Mouse (Mus musculus) heart, embryonic 11.5 days (tissue): ENCODE results near the gene Pyroxd2. TPM values are rescaled to one million over a fixed set of nuclear protein-coding genes. Genes with fewer than 3 reads are reported as not detected.

ENCODE experiments used
- ATAC-seq: fragments of 200-750 bp; cut with Nextera tagmentation; replicated peaks from 2 replicates; pipeline ENCODE4 v1.8.0; 2017; ENCODE audit warnings: moderate library complexity; ENCODE audit not compliant: insufficient number of reproducible peaks, low FRiP score, low TSS enrichment
- H3K27ac ChIP-seq: fragments of 300-500 bp; sonication (generic); 2 replicates; pipeline ENCODE4 v1.5.1; 2014; ENCODE audit warnings: mild to moderate bottlenecking, low read depth, low read length
- H3K27me3 ChIP-seq: fragments of 300-500 bp; sonication (generic); 2 replicates; pipeline ENCODE4 v1.6.1; 2014; ENCODE audit warnings: mild to moderate bottlenecking, low read length, mixed read lengths; ENCODE audit not compliant: control insufficient read depth, insufficient read depth
- H3K36me3 ChIP-seq: fragments of 300-500 bp; sonication (generic); 2 replicates; pipeline ENCODE4 v1.6.1; 2014; ENCODE audit warnings: mild to moderate bottlenecking, low read length, moderate library complexity, mixed read lengths; ENCODE audit not compliant: control insufficient read depth, insufficient read depth
- H3K4me1 ChIP-seq: fragments of 300-500 bp; sonication (generic); 2 replicates; pipeline ENCODE4 v1.6.1; 2014; ENCODE audit warnings: low read length; ENCODE audit not compliant: control insufficient read depth, insufficient read depth
- H3K4me2 ChIP-seq: fragments of 300-500 bp; sonication (generic); 2 replicates; pipeline ENCODE4 v1.6.1; 2014; ENCODE audit warnings: mild to moderate bottlenecking, moderate library complexity
- H3K4me3 ChIP-seq: fragments of 300-500 bp; sonication (generic); 2 replicates; pipeline ENCODE4 v1.5.1; 2014; ENCODE audit warnings: low read depth, low read length
- H3K9ac ChIP-seq: fragments of 300-500 bp; sonication (generic); 2 replicates; pipeline ENCODE4 v1.6.1; 2014; ENCODE audit warnings: mild to moderate bottlenecking, low read depth, low read length, moderate library complexity
- H3K9me3 ChIP-seq: fragments of 300-500 bp; sonication (generic); replicated peaks from 2 replicates; pipeline ENCODE4 v1.6.1; 2016; ENCODE audit warnings: low read length; ENCODE audit not compliant: control insufficient read depth
- WGBS: fragments of 180-500 bp; shearing (Covaris S2); extraction: QIAGEN DNeasy Blood & Tissue Kit; methylation state at CpG from one replicate; pipeline ENCODE4 v1.1.7; 2014; ENCODE audit not compliant: insufficient replicate concordance; 5-methylcytosine and 5-hydroxymethylcytosine counted together
- polyA plus RNA-seq: library from polyadenylated mRNA; unstranded; fragments of >200 nt; fragmentation: Nextera tagmentation; extraction: Ambion mirVana; gene quantifications from 2 replicates; pipeline ENCODE4 v1.2.1, GENCODE M21; 2014

Gene Pyroxd2
- polyA plus RNA-seq, 1 experiment from 2014 or later: 2.3 TPM

DNA sequence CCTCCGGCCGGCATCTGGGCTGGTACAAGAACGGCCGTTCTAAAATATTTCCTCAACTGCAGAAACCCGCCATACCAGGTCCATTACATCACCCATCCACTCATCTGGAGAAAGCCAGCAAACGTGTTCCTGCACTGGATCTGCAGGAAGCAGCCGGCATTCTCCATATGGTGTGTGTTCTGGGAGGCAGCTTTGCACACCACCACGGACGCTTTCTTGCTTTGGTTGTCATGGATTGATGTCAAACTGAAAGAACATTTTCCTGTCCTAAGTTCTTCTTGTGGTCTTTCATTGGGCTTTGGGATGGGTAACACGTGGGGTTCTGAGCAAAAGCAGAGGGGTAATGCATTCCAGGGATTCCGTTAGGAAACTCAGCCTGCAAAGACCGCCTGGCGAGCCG is 10.7 kb downstream of the Pyroxd2 start:
- Histone ChIP-seq H3K27me3 (no peaks in the 10 kb centered on the region; the same call in 1 of the 2 replicates), H3K4me1 (peaks cover 25% of the 10 kb centered on the region), H3K27ac (no peak overlapping the region), H3K9me3 (no peaks in the 10 kb centered on the region), H3K36me3 (no peaks in the 10 kb centered on the region), H3K4me2 (no peak overlapping the region), H3K9ac (no peak overlapping the region), H3K4me3 (no peak overlapping the region)
- WGBS: 47% methylated on average over 14 of the region's 14 CpGs
- ATAC-seq: no peak

GRCm38 (mm10) chr19:42740163-42740899 is 12.2 kb downstream of the Pyroxd2 start:
- H3K9ac ChIP-seq: no peak overlapping the region
- H3K9me3 ChIP-seq: no peaks in the 10 kb centered on the region
- H3K4me3 ChIP-seq: no peak overlapping the region
- no peaks in the 10 kb centered on the region; the same call in 1 of the 2 replicates for H3K27me3 ChIP-seq
- ATAC-seq: no peak
- H3K4me1 ChIP-seq: peaks cover 25% of the 10 kb centered on the region
- WGBS: 80% methylated on average over 8 of the region's 8 CpGs
- H3K27ac ChIP-seq: no peak overlapping the region
- no peaks in the 10 kb centered on the region for H3K36me3 ChIP-seq
- no peak overlapping the region for H3K4me2 ChIP-seq

- ATAC-seq: no peak
- WGBS: 73% methylated on average over 6 of the region's 6 CpGs
- Histone ChIP-seq H3K4me3 (no peak overlapping the region), H3K36me3 (no peaks in the 10 kb centered on the region), H3K9ac (no peak overlapping the region), H3K4me1 (peaks cover 21% of the 10 kb centered on the region), H3K9me3 (no peaks in the 10 kb centered on the region), H3K27ac (no peak overlapping the region), H3K4me2 (no peak overlapping the region), H3K27me3 (no peaks in the 10 kb centered on the region; the same call in 1 of the 2 replicates)
Measured at GRCm38 (mm10) chr19:42739734-42740133, 12.8 kb downstream of the Pyroxd2 start.

- Histone ChIP-seq H3K4me2 (no peak overlapping the region), H3K27me3 (no peaks in the 10 kb centered on the region; the same call in 1 of the 2 replicates), H3K9ac (no peak overlapping the region), H3K27ac (no peak overlapping the region), H3K4me1 (peaks cover 12% of the 10 kb centered on the region), H3K9me3 (no peaks in the 10 kb centered on the region), H3K4me3 (no peak overlapping the region), H3K36me3 (no peaks in the 10 kb centered on the region)
- 63% methylated on average over 9 of the region's 9 CpGs for WGBS
- ATAC-seq: no peak
Measured at GRCm38 (mm10) chr19:42737753-42738152, 14.8 kb downstream of the Pyroxd2 start.

- H3K9me3 ChIP-seq: no peaks in the 10 kb centered on the region
- no peak overlapping the region for H3K4me2 ChIP-seq
- 61% methylated on average over 5 of the region's 5 CpGs for WGBS
- H3K4me1 ChIP-seq: no peaks in the 10 kb centered on the region; the same call in 1 of the 2 replicates
- no peaks in the 10 kb centered on the region for H3K27me3 ChIP-seq
- H3K4me3 ChIP-seq: no peak overlapping the region
- ATAC-seq: no peak
- no peaks in the 10 kb centered on the region for H3K36me3 ChIP-seq
- no peak overlapping the region for H3K9ac ChIP-seq
- no peak overlapping the region for H3K27ac ChIP-seq
Measured at GRCm38 (mm10) chr19:42734982-42735381, 17.6 kb downstream of the Pyroxd2 start.

- H3K4me1 ChIP-seq: peaks cover 5% of the 10 kb centered on the region
- no peaks in the 10 kb centered on the region for H3K9me3 ChIP-seq
- 82% methylated on average over 4 of the region's 4 CpGs for WGBS
- H3K9ac ChIP-seq: no peak overlapping the region
- H3K4me3 ChIP-seq: no peak overlapping the region
- no peaks in the 10 kb centered on the region for H3K27me3 ChIP-seq
- no peak overlapping the region for H3K27ac ChIP-seq
- no peaks in the 10 kb centered on the region for H3K36me3 ChIP-seq
- H3K4me2 ChIP-seq: no peak overlapping the region
- no peak for ATAC-seq
Measured at GRCm38 (mm10) chr19:42727424-42727823, 25.2 kb downstream of the Pyroxd2 start.

GRCm38 (mm10) chr19:42726766-42727165 is 25.8 kb downstream of the Pyroxd2 start:
- Histone ChIP-seq H3K9ac (no peak overlapping the region), H3K4me2 (no peak overlapping the region), H3K4me3 (no peak overlapping the region), H3K9me3 (no peaks in the 10 kb centered on the region), H3K36me3 (no peaks in the 10 kb centered on the region), H3K27ac (no peak overlapping the region), H3K4me1 (peaks cover 5% of the 10 kb centered on the region), H3K27me3 (no peaks in the 10 kb centered on the region)
- 83% methylated on average over 10 of the region's 10 CpGs for WGBS
- ATAC-seq: no peak

- peaks cover 5% of the 10 kb centered on the region for H3K4me1 ChIP-seq
- ATAC-seq: no peak
- WGBS: 76% methylated on average over 3 of the region's 3 CpGs
- no peaks in the 10 kb centered on the region for H3K36me3 ChIP-seq
- no peak overlapping the region for H3K4me2 ChIP-seq
- no peaks in the 10 kb centered on the region for H3K27me3 ChIP-seq
- H3K27ac ChIP-seq: no peak overlapping the region
- H3K4me3 ChIP-seq: no peak overlapping the region
- no peak overlapping the region for H3K9ac ChIP-seq
- H3K9me3 ChIP-seq: no peaks in the 10 kb centered on the region
Measured at GRCm38 (mm10) chr19:42725973-42726350, 26.6 kb downstream of the Pyroxd2 start.
